Mouse (Mus musculus) lung, postnatal 0 days (tissue): ENCODE results near the gene Fastkd1. TPM values are rescaled to one million over a fixed set of nuclear protein-coding genes. Genes with fewer than 3 reads are reported as not detected.
A peak's percentile ranks its signal among the peaks of the same experiment; 100 is the strongest.

ENCODE experiments used
- ATAC-seq: fragments of 200-750 bp; cut with Nextera tagmentation; 2 replicates; pipeline ENCODE4 v1.8.0; 2017; ENCODE audit warnings: moderate library complexity
- DNase-seq: peaks from one replicate; pipeline ENCODE4 v3.0.0-alpha.2; 2016; ENCODE audit warnings: low spot score
- H3K27ac ChIP-seq: fragments of 300-500 bp; sonication (generic); 2 replicates; pipeline ENCODE4 v1.5.1; 2014; ENCODE audit warnings: antibody characterized with exemption, mild to moderate bottlenecking, low read length, mixed read lengths
- H3K27me3 ChIP-seq: fragments of 300-500 bp; sonication (generic); replicated peaks from 2 replicates; pipeline ENCODE4 v1.6.1; 2014; ENCODE audit warnings: low read length, mixed read lengths; ENCODE audit not compliant: insufficient read depth
- H3K36me3 ChIP-seq: fragments of 300-500 bp; sonication (generic); 2 replicates; pipeline ENCODE4 v1.6.1; 2014; ENCODE audit warnings: low read length, mixed read lengths; ENCODE audit not compliant: insufficient read depth
- H3K4me1 ChIP-seq: fragments of 300-500 bp; sonication (generic); 2 replicates; pipeline ENCODE4 v1.6.1; 2014; ENCODE audit warnings: antibody characterized with exemption, low read depth, low read length, mixed read lengths; ENCODE audit not compliant: insufficient read depth
- H3K4me2 ChIP-seq: fragments of 300-500 bp; sonication (generic); replicated peaks from 2 replicates; pipeline ENCODE4 v1.6.1; 2014; ENCODE audit warnings: low read depth, mild to moderate bottlenecking, low read length, moderate library complexity, mixed read lengths
- H3K4me3 ChIP-seq: fragments of 300-500 bp; sonication (generic); 2 replicates; pipeline ENCODE4 v1.5.1; 2014; ENCODE audit warnings: low read depth, low read length
- H3K9ac ChIP-seq: fragments of 300-500 bp; sonication (generic); replicated peaks from 2 replicates; pipeline ENCODE4 v1.6.1; 2014; ENCODE audit warnings: low read depth, mild to moderate bottlenecking
- H3K9me3 ChIP-seq: fragments of 300-500 bp; sonication (generic); 2 replicates; pipeline ENCODE4 v1.6.1; 2016; ENCODE audit warnings: low read length, mixed read lengths
- CTCF ChIP-seq: IDR thresholded peaks from 2 replicates; pipeline ENCODE4 v1.5.1; 2016; ENCODE audit warnings: antibody characterized with exemption, mild to moderate bottlenecking
- EP300 ChIP-seq: IDR thresholded peaks from 2 replicates; pipeline ENCODE4 v1.6.1; 2016; ENCODE audit warnings: antibody characterized with exemption, mild to moderate bottlenecking, control low read depth
- WGBS: fragments of 180-500 bp; shearing (Covaris S2); extraction: QIAGEN DNeasy Blood & Tissue Kit; methylation state at CpG from one replicate; pipeline ENCODE4 v1.1.7; 2014; 5-methylcytosine and 5-hydroxymethylcytosine counted together
- polyA plus RNA-seq: library from polyadenylated mRNA; unstranded; fragments of >200 nt; fragmentation: Nextera tagmentation; extraction: Ambion mirVana; gene quantifications from 2 replicates; pipeline ENCODE4 v1.2.1, GENCODE M21; 2015

The Fastkd1 gene
- polyA plus RNA-seq, 1 experiment from 2014 or later = 6.2 TPM

DNA sequence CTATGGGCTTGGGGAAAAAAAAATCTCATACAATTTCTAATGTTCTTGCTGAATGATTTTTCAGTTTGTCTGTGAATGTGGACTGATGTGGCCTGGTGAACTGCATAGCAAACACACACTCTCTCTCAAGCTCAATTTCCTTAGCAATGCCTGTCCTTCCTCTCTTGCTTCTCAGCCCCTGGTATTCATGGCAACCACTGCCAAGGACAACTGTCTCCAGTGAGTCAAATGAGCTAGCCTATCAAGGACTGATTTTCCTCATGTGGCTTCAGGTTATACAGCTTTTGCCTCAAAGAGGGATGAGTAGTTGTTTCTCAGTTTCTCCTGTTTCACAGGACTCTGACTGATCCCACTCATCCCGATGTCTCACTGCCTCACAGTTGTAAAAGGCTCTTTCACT, 5.8 kb upstream of the Fastkd1 start:
- Histone ChIP-seq H3K27ac (no peak overlapping the region), H3K4me3 (no peak overlapping the region), H3K4me1 (no peaks in the 10 kb centered on the region), H3K36me3 (no peaks in the 10 kb centered on the region), H3K9me3 (no peaks in the 10 kb centered on the region), H3K9ac (no peak overlapping the region), H3K4me2 (no peak overlapping the region), H3K27me3 (no peaks in the 10 kb centered on the region)
- TF ChIP-seq CTCF = no peak
- TF ChIP-seq EP300 = no peak
- no peak for ATAC-seq
- no peak for DNase-seq
- 87% methylated on average over 1 of the region's 1 CpGs for WGBS

GRCm38 (mm10) chr2:69716483-69716882, 3.2 kb upstream of the Fastkd1 start:
- Histone ChIP-seq H3K36me3 (no peaks in the 10 kb centered on the region), H3K9ac (no peak overlapping the region), H3K4me2 (no peak overlapping the region), H3K4me3 (no peak overlapping the region), H3K27me3 (no peaks in the 10 kb centered on the region), H3K27ac (no peak overlapping the region), H3K4me1 (no peaks in the 10 kb centered on the region), H3K9me3 (no peaks in the 10 kb centered on the region)
- DNase-seq = no peak
- 68% methylated on average over 3 of the region's 3 CpGs for WGBS
- ATAC-seq = no peak
- TF ChIP-seq CTCF = no peak
- no peak for TF ChIP-seq EP300

DNA sequence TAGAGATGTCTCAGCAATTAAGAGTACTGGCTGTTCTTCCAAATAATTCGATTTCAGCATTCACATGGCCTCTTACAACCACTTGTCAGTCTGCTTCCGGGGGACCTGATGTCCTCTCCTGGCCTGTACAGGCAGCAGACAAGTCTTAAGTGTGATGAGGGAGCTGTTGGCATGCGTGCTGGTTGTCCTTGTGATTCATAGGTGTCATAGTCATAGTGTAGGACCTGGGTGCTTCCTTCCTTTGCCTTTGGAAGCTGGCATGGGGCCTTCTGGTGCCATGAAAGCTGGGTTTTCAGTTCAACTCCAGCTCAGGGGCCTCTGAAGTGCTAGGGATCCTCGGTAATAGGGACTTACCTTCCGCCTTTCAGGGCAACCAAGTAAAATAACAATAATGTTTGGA, 810 bp upstream of the Fastkd1 start:
- ATAC-seq = no peak
- no peak overlapping the region for H3K4me2 ChIP-seq

GRCm38 (mm10) chr2:69713626-69714014, 304 bp upstream of the Fastkd1 start:
- Histone ChIP-seq H3K4me2 (peak overlapping the region; percentile 87), H3K9ac (no peak overlapping the region)

More for the DNA sequence above, 810 bp upstream of the Fastkd1 start:
- H3K36me3 ChIP-seq = no peaks in the 10 kb centered on the region
- no peaks in the 10 kb centered on the region for H3K9me3 ChIP-seq
- no peaks in the 10 kb centered on the region for H3K4me1 ChIP-seq
- 73% methylated on average over 5 of the region's 5 CpGs for WGBS
- H3K4me3 ChIP-seq = no peak overlapping the region
- H3K9ac ChIP-seq = no peak overlapping the region
- H3K27ac ChIP-seq = no peak overlapping the region
- no peak for DNase-seq
- TF ChIP-seq CTCF (no peak), EP300 (no peak)
- no peaks in the 10 kb centered on the region for H3K27me3 ChIP-seq

GRCm38 (mm10) chr2:69712171-69712570, 1.1 kb downstream of the Fastkd1 start:
- no peak for TF ChIP-seq CTCF
- TF ChIP-seq EP300 = no peak
- H3K9ac ChIP-seq = no peak overlapping the region
- DNase-seq = no peak
- H3K36me3 ChIP-seq = no peaks in the 10 kb centered on the region
- ATAC-seq = no peak
- no peaks in the 10 kb centered on the region for H3K9me3 ChIP-seq
- no peaks in the 10 kb centered on the region for H3K4me1 ChIP-seq
- 72% methylated on average over 14 of the region's 14 CpGs for WGBS
- H3K27ac ChIP-seq = no peak overlapping the region
- no peak overlapping the region; the same call in 1 of the 2 replicates for H3K4me2 ChIP-seq
- no peaks in the 10 kb centered on the region for H3K27me3 ChIP-seq
- no peak overlapping the region for H3K4me3 ChIP-seq

More at GRCm38 (mm10) chr2:69713626-69714014, 304 bp upstream of the Fastkd1 start:
- Histone ChIP-seq H3K4me3 (peak overlapping the region; percentile 81), H3K27me3 (no peaks in the 10 kb centered on the region), H3K9me3 (no peaks in the 10 kb centered on the region), H3K36me3 (no peaks in the 10 kb centered on the region), H3K4me1 (no peaks in the 10 kb centered on the region), H3K27ac (no peak overlapping the region)
- ATAC-seq (no peak), DNase-seq (no peak)
- 21% methylated on average over 4 of the region's 4 CpGs for WGBS
- TF ChIP-seq CTCF (no peak), EP300 (no peak)

GRCm38 (mm10) chr2:69700446-69700845, 12.9 kb downstream of the Fastkd1 start:
- Histone ChIP-seq H3K36me3 (peaks cover 13% of the 10 kb centered on the region; the same call in 1 of the 2 replicates), H3K27ac (no peak overlapping the region), H3K9ac (no peak overlapping the region), H3K27me3 (no peaks in the 10 kb centered on the region), H3K4me1 (no peaks in the 10 kb centered on the region), H3K9me3 (no peaks in the 10 kb centered on the region), H3K4me3 (no peak overlapping the region), H3K4me2 (no peak overlapping the region)
- DNase-seq (no peak), ATAC-seq (no peak)
- 93% methylated on average over 8 of the region's 8 CpGs for WGBS
- TF ChIP-seq CTCF = no peak
- no peak for TF ChIP-seq EP300

DNA sequence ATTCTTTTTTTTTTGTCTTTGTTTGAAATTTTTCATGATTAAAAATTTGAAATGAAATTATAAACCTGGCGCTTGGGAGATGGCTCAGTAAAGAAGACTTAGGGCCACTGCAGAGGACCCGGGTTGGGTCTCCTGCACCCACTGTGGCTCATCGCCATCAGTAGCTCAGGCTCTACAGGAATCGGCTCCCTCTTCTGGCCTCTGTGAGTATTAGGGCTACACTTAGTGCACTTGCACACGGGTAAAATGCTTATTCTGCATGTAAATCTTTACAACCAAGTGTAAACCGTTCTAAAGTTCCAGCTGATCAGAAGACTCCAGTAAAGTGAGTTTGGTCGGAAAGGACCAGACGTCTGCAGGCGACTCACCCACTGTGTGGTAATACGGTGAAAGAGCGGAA, 19.8 kb downstream of the Fastkd1 start:
- H3K9me3 ChIP-seq = no peaks in the 10 kb centered on the region
- no peak overlapping the region for H3K4me2 ChIP-seq
- no peaks in the 10 kb centered on the region for H3K4me1 ChIP-seq
- H3K9ac ChIP-seq = no peak overlapping the region
- TF ChIP-seq CTCF (no peak; the same call in 1 of the 2 replicates), EP300 (no peak)
- H3K36me3 ChIP-seq = no peaks in the 10 kb centered on the region
- ATAC-seq (no peak), DNase-seq (no peak)
- H3K27ac ChIP-seq = no peak overlapping the region
- no peaks in the 10 kb centered on the region for H3K27me3 ChIP-seq
- H3K4me3 ChIP-seq = no peak overlapping the region
- WGBS = 95% methylated on average over 11 of the region's 11 CpGs
